ENCODE assay signal across 17 mouse cellular contexts in the genomic region with DNA sequence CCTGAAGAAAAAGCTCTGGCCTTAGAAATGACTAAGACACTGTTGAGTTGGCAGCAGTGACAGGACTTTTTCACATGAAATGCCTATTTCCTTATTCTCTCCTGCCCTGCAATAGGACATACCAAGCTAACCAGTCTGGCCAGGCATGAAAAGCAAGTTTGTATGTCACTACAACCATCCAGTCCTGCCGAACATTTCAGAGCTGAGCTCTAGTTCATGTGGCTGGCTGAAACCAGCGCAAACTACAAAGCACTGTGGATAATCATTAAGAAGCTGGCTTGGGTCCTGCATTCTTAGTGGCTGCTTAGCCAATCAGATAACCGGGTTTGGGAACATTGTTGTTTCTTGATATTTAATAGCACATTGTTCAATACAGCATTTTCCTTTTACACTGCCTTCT. TPM values are rescaled to one million over a fixed set of nuclear protein-coding genes. Genes with fewer than 3 reads are reported as not detected.
A peak's percentile ranks its signal among the peaks of the same experiment; 100 is the strongest.
DNase-seq lines count a peak whose midpoint lies in the region; ATAC-seq and TF ChIP-seq lines count a peak whose summit lies in the region.
"Had no signal": no experiment of that assay in that cellular context is flagged by ENCODE, and none has a peak within 500 bp of the region (broad histone marks: within the 10 kb centered on the region; RNA-seq: fewer than 3 reads in every experiment).

No protein-coding gene starts in this region.

- no peak overlapping the region for H3K4me2 ChIP-seq in forebrain, embryonic 14.5 days (ENCODE audit: low read length)
- no peak overlapping the region for H3K4me2 ChIP-seq in forebrain, embryonic 11.5 days (ENCODE audit: low read depth, low read length, severe bottlenecking)
- 0 out of 2 replicates have a peak overlapping the region, but pooled peaks have one; percentile 43 for H3K4me2 ChIP-seq in kidney, embryonic 15.5 days
- H3K4me2 ChIP-seq in stomach, postnatal 0 days (replicated peaks; ENCODE audit: low read depth), result no peak overlapping the region
- H3K4me2 ChIP-seq: midbrain, embryonic 11.5 days had no signal

- no peak overlapping the region for H3K27ac ChIP-seq in forebrain, embryonic 14.5 days (ENCODE audit: low read depth, low read length)
- H3K27ac ChIP-seq in forebrain, embryonic 11.5 days (ENCODE audit: low read depth, low read length), result no peak overlapping the region
- peak overlapping the region; percentile 59 for H3K27ac ChIP-seq in kidney, embryonic 15.5 days
- H3K27ac ChIP-seq in stomach, postnatal 0 days (replicated peaks), result no peak overlapping the region
- H3K27ac ChIP-seq: stomach, embryonic 15.5 days had no signal

- no peaks in the 10 kb centered on the region for H3K27me3 ChIP-seq in forebrain, embryonic 14.5 days (replicated peaks; ENCODE audit: control insufficient read depth, insufficient read depth, low read length)
- H3K27me3 ChIP-seq in forebrain, embryonic 11.5 days (ENCODE audit: control insufficient read depth, insufficient read depth, low read length), result no peaks in the 10 kb centered on the region; the same call in 1 of the 2 replicates
- H3K27me3 ChIP-seq in kidney, embryonic 15.5 days, result peaks cover 5% of the 10 kb centered on the region; the same call in 1 of the 2 replicates
- H3K27me3 ChIP-seq in stomach, postnatal 0 days (ENCODE audit: control insufficient read depth, insufficient read depth, low read length), result no peaks in the 10 kb centered on the region
- H3K27me3 ChIP-seq: stomach, embryonic 15.5 days had no signal

- H3K9ac ChIP-seq in forebrain, embryonic 14.5 days (ENCODE audit: low read length), result no peak overlapping the region
- no peak overlapping the region for H3K9ac ChIP-seq in forebrain, embryonic 11.5 days (ENCODE audit: low read length)
- no peak overlapping the region for H3K9ac ChIP-seq in kidney, embryonic 15.5 days
- H3K9ac ChIP-seq in stomach, postnatal 0 days (ENCODE audit: low read length), result no peak overlapping the region
- H3K9ac ChIP-seq: stomach, embryonic 15.5 days had no signal

- peak; percentile 47 for DNase-seq in forebrain, embryonic 14.5 days (ENCODE audit: low spot score)
- no peak for DNase-seq in forebrain, embryonic 11.5 days (ENCODE audit: low spot score)
- DNase-seq in urinary bladder, postnatal 14 days (ENCODE audit: low spot score), result peak; percentile 71
- DNase-seq in urinary bladder, postnatal 4 days (ENCODE audit: low spot score in 2 of 2), result no peak
- DNase-seq in stomach, postnatal 0 days (ENCODE audit: low spot score), result no peak
- DNase-seq in cerebellum, adult 18-20 months, result no peak
- DNase-seq in spleen, postnatal 10 days (ENCODE audit: low spot score in 2 of 2), result no peak
- DNase-seq: cerebellum, postnatal 25 days; heart, postnatal 4 days; layer of hippocampus, adult 9-11 months; lung, postnatal 14 days; thymus, postnatal 14 days had no signal

- H3K4me1 ChIP-seq in forebrain, embryonic 14.5 days (ENCODE audit: control insufficient read depth, insufficient read depth, low read length), result peaks cover 3% of the 10 kb centered on the region; the same call in 1 of the 2 replicates
- H3K4me1 ChIP-seq in forebrain, embryonic 11.5 days (replicated peaks; ENCODE audit: control insufficient read depth, insufficient read depth, low read length), result no peaks in the 10 kb centered on the region
- peaks cover 7% of the 10 kb centered on the region for H3K4me1 ChIP-seq in kidney, embryonic 15.5 days
- no peaks in the 10 kb centered on the region for H3K4me1 ChIP-seq in stomach, postnatal 0 days (replicated peaks; ENCODE audit: control insufficient read depth, insufficient read depth)

- peak; percentile 23 for TF ChIP-seq EP300 in stomach, postnatal 0 days (optimal IDR thresholded peaks at IDR 0.05)

- H3K9me3 ChIP-seq in forebrain, embryonic 14.5 days (replicated peaks; ENCODE audit: control insufficient read depth, low read length), result no peaks in the 10 kb centered on the region
- no peaks in the 10 kb centered on the region for H3K9me3 ChIP-seq in forebrain, embryonic 11.5 days (ENCODE audit: control insufficient read depth, low read length)
- no peaks in the 10 kb centered on the region for H3K9me3 ChIP-seq in kidney, embryonic 15.5 days (replicated peaks)
- H3K9me3 ChIP-seq in stomach, postnatal 0 days (ENCODE audit: control insufficient read depth, low read length), result no peaks in the 10 kb centered on the region
- H3K9me3 ChIP-seq: stomach, embryonic 15.5 days had no signal

- H3K4me3 ChIP-seq in forebrain, embryonic 14.5 days (ENCODE audit: low read depth, low read length), result no peak overlapping the region
- H3K4me3 ChIP-seq in forebrain, embryonic 11.5 days (ENCODE audit: low read depth, low read length), result no peak overlapping the region
- no peak overlapping the region for H3K4me3 ChIP-seq in kidney, embryonic 15.5 days (replicated peaks)
- H3K4me3 ChIP-seq in stomach, postnatal 0 days (ENCODE audit: low read depth, low read length), result no peak overlapping the region
- H3K4me3 ChIP-seq: myocyte; stomach, embryonic 15.5 days had no signal

- ATAC-seq in forebrain, embryonic 14.5 days, result peak; percentile 37; the same call in 1 of the 2 replicates
- ATAC-seq in forebrain, embryonic 11.5 days (replicated peaks; ENCODE audit: low FRiP score), result no peak
- peak; percentile 82 for ATAC-seq in kidney, embryonic 15.5 days (replicated peaks; ENCODE audit: low FRiP score)
- ATAC-seq in stomach, postnatal 0 days (ENCODE audit: low FRiP score, low TSS enrichment), result no peak; the same call in 1 of the 2 replicates

- 36% methylated on average over 3 of the region's 3 CpGs for WGBS in forebrain, embryonic 14.5 days
- WGBS in forebrain, embryonic 11.5 days, result 87% methylated on average over 3 of the region's 3 CpGs
- 69% methylated on average over 3 of the region's 3 CpGs for WGBS in kidney, embryonic 15.5 days
- WGBS in stomach, postnatal 0 days, result 49% methylated on average over 3 of the region's 3 CpGs

- no peaks in the 10 kb centered on the region for H3K36me3 ChIP-seq in forebrain, embryonic 14.5 days (ENCODE audit: control insufficient read depth, insufficient read depth, low read length)
- no peaks in the 10 kb centered on the region for H3K36me3 ChIP-seq in forebrain, embryonic 11.5 days (ENCODE audit: control insufficient read depth, insufficient read depth, low read length)
- no peaks in the 10 kb centered on the region for H3K36me3 ChIP-seq in kidney, embryonic 15.5 days
- H3K36me3 ChIP-seq in stomach, postnatal 0 days (ENCODE audit: control insufficient read depth, insufficient read depth, low read length), result no peaks in the 10 kb centered on the region
- H3K36me3 ChIP-seq: stomach, embryonic 15.5 days had no signal

- TF ChIP-seq CTCF in stomach, postnatal 0 days (IDR thresholded peaks at IDR 0.05; ENCODE audit: low read depth), result no peak

RNA-seq across cellular contexts. Expression of gene Barx2, which starts 13.5 kb away (rescaled TPM):
- polyA plus RNA-seq in forebrain, embryonic 14.5 days (2014; fragmentation: Nextera tagmentation; extraction: Ambion mirVana), result 0.17 and 0.30 TPM in 2 replicates
- not detected in 2 replicates for polyA plus RNA-seq in forebrain, embryonic 11.5 days (2014; fragmentation: Nextera tagmentation; extraction: Ambion mirVana)
- 0.16 TPM in 1 of 2 replicates, not detected in the other for polyA plus RNA-seq in kidney, embryonic 15.5 days (2015; fragmentation: Nextera tagmentation; extraction: Ambion mirVana)
- polyA plus RNA-seq in stomach, postnatal 0 days (2015; fragmentation: Nextera tagmentation; extraction: Ambion mirVana), result 4.1 and 4.6 TPM in 2 replicates
- polyA plus RNA-seq: liver, embryonic 11.5 days; midbrain, embryonic 11.5 days had no signal

Comparison
In these comparisons a context has a peak if more than half of its experiments do, and no peak if none do; other contexts are left out.
1. ATAC-seq: peak in forebrain, embryonic 14.5 days (single experiment) and kidney, embryonic 15.5 days (single experiment); none in forebrain, embryonic 11.5 days (single experiment) and stomach, postnatal 0 days (single experiment).
2. DNase-seq: peak in forebrain, embryonic 14.5 days (single experiment) and urinary bladder, postnatal 14 days (single experiment); none in forebrain, embryonic 11.5 days (single experiment), urinary bladder, postnatal 4 days (0 of 2), stomach, postnatal 0 days (single experiment), cerebellum, adult 18-20 months (0 of 2) and spleen, postnatal 10 days (0 of 2).